Mouse (Mus musculus) left cerebral cortex, adult 8-10 months (tissue): Measurements from ENCODE around the gene Pla2g2d. TPM values are rescaled to one million over a fixed set of nuclear protein-coding genes. Genes with fewer than 3 reads are reported as not detected.
A peak's percentile ranks its signal among the peaks of the same experiment; 100 is the strongest.

Experiments
- DNase-seq, 2 experiments: peaks; one replicate each; pipeline ENCODE4 v3.0.0; 2022; ENCODE audit warnings: low spot score in 2 of 2
- total RNA-seq, 4 experiments: library from RNA; stranded (reverse); gene quantifications; 2 replicates each; pipeline ENCODE4 v1.2.4; 2022

Gene Pla2g2d
- 1 to 10 TPM in 1 of 4 experiments, under 1 TPM in 3; 0.32 to 1.3 (median 0.69) TPM for total RNA-seq

- DNase-seq = no peak
These were observed at the start of gene Pla2g2d for GRCm38 (mm10) chr4:138775435-138775834. Pla2g2d (plus strand) TSS chr4:138775735.

- no peak for DNase-seq
These were observed 49.8 kb upstream of the Pla2g2d start for GRCm38 (mm10) chr4:138725751-138726150.

GRCm38 (mm10) chr4:138729018-138729703, 46.4 kb upstream of the Pla2g2d start:
- DNase-seq = no peak

GRCm38 (mm10) chr4:138734105-138734504, 41.4 kb upstream of the Pla2g2d start:
- DNase-seq = no peak

GRCm38 (mm10) chr4:138734863-138735262, 40.7 kb upstream of the Pla2g2d start:
- no peak for DNase-seq

- no peak for DNase-seq
These were observed 38.5 kb upstream of the Pla2g2d start, which contains the start of gene Ubxn10 for GRCm38 (mm10) chr4:138737031-138737430. Ubxn10 (minus strand) TSS chr4:138737167.

- DNase-seq = peak in 1 of 2 experiments; percentile 66
These were observed 36.2 kb upstream of the Pla2g2d start for GRCm38 (mm10) chr4:138739136-138739851.

- no peak for DNase-seq
These were observed 29.7 kb upstream of the Pla2g2d start for GRCm38 (mm10) chr4:138745884-138746283.

GRCm38 (mm10) chr4:138746866-138747265, 28.7 kb upstream of the Pla2g2d start:
- DNase-seq = no peak

GRCm38 (mm10) chr4:138747851-138748250, 27.7 kb upstream of the Pla2g2d start:
- DNase-seq = peak in 1 of 2 experiments; percentile 50

GRCm38 (mm10) chr4:138748369-138749072, 27.0 kb upstream of the Pla2g2d start:
- no peak for DNase-seq

GRCm38 (mm10) chr4:138752603-138753002, 22.9 kb upstream of the Pla2g2d start:
- no peak for DNase-seq

- DNase-seq = no peak
These were observed 21.9 kb upstream of the Pla2g2d start for GRCm38 (mm10) chr4:138753608-138754007.

GRCm38 (mm10) chr4:138754432-138754831, 21.1 kb upstream of the Pla2g2d start:
- DNase-seq = no peak

- DNase-seq = no peak
These were observed 20.1 kb upstream of the Pla2g2d start for GRCm38 (mm10) chr4:138755439-138755838.

- no peak for DNase-seq
These were observed 19.6 kb upstream of the Pla2g2d start for GRCm38 (mm10) chr4:138755983-138756382.

- no peak for DNase-seq
These were observed 18.1 kb upstream of the Pla2g2d start, which contains the start of gene Pla2g2f for GRCm38 (mm10) chr4:138757416-138757815. Pla2g2f (minus strand) TSS chr4:138757626.

- no peak for DNase-seq
These were observed 13.3 kb upstream of the Pla2g2d start for GRCm38 (mm10) chr4:138762266-138762665.

- DNase-seq = no peak
These were observed 3.6 kb upstream of the Pla2g2d start for GRCm38 (mm10) chr4:138771970-138772369.

GRCm38 (mm10) chr4:138772386-138772785, 3.1 kb upstream of the Pla2g2d start:
- no peak for DNase-seq

GRCm38 (mm10) chr4:138777417-138778407, 2.2 kb downstream of the Pla2g2d start:
- DNase-seq = no peak
